Mouse (Mus musculus) CH12.LX (cell line): ENCODE measurements around the gene Fars2. TPM values are rescaled to one million over a fixed set of nuclear protein-coding genes. Genes with fewer than 3 reads are reported as not detected.

Experiments used
- DNase-seq: peaks from one replicate; pipeline ENCODE4 v3.0.0-alpha.2; 2013; ENCODE audit errors: extremely low read depth
- H3K27ac ChIP-seq: 2 replicates; pipeline ENCODE4 v1.5.1; 2012; ENCODE audit warnings: low read depth, mild to moderate bottlenecking, control low read depth, moderate library complexity; ENCODE audit not compliant: insufficient read depth
- H3K27me3 ChIP-seq: replicated peaks from 2 replicates; pipeline ENCODE3; 2012; ENCODE audit warnings: inconsistent platforms
- H3K36me3 ChIP-seq, 2 experiments: replicated peaks in 1 of 2; 2 replicates each; pipeline versions ENCODE3 to v1.6.1; 2012; ENCODE audit warnings: inconsistent platforms in 1 of 2, low read length in 1 of 2, mild to moderate bottlenecking in 1 of 2, mixed read lengths in 1 of 2, moderate library complexity in 1 of 2; ENCODE audit not compliant: control insufficient read depth in 1 of 2, insufficient read depth in 1 of 2
- H3K4me1 ChIP-seq, 2 experiments: 2 replicates each; pipeline ENCODE4 v1.6.1; 2012; ENCODE audit warnings: inconsistent platforms in 1 of 2, moderate library complexity in 1 of 2; ENCODE audit not compliant: insufficient read depth in 2 of 2, control insufficient read depth in 1 of 2
- H3K4me2 ChIP-seq: 2 replicates; pipeline ENCODE4 v1.6.1; 2012; ENCODE audit warnings: low read depth, mild to moderate bottlenecking, control low read depth; ENCODE audit not compliant: poor library complexity, insufficient read depth, severe bottlenecking
- H3K4me3 ChIP-seq, 3 experiments: fragments of 150-350 bp in 1 of 3; sonication (generic) in 1 of 3; replicated peaks in 1 of 3; 2 replicates each; pipeline versions ENCODE3 to v1.5.1; 2011 to 2012; ENCODE audit warnings: low read depth in 2 of 3, low read length in 2 of 3, mild to moderate bottlenecking in 2 of 3, moderate library complexity in 2 of 3, control low read depth in 1 of 3, improper control_type of control experiment in 1 of 3, inconsistent platforms in 1 of 3, mixed read lengths in 1 of 3; ENCODE audit not compliant: poor library complexity in 1 of 3
- H3K79me2 ChIP-seq: replicated peaks from 2 replicates; pipeline ENCODE4 v1.6.1; 2012; ENCODE audit warnings: mild to moderate bottlenecking, moderate library complexity; ENCODE audit not compliant: control insufficient read depth, poor library complexity, insufficient read depth, severe bottlenecking; ENCODE audit errors: extremely low read depth
- H3K9ac ChIP-seq: 2 replicates; pipeline ENCODE4 v1.6.1; 2012; ENCODE audit warnings: low read depth, mild to moderate bottlenecking, control low read depth, moderate library complexity; ENCODE audit not compliant: insufficient read depth
- H3K9me3 ChIP-seq: replicated peaks from 2 replicates; pipeline ENCODE3; 2012; ENCODE audit warnings: low read length, inconsistent platforms, mixed read lengths
- BHLHE40 ChIP-seq: IDR thresholded peaks from 2 replicates; pipeline ENCODE4 v1.6.1; 2011; ENCODE audit warnings: mild to moderate bottlenecking, low read depth, low read length, improper control_type of control experiment
- ELF1 ChIP-seq: IDR thresholded peaks from 2 replicates; pipeline ENCODE4 v1.6.1; 2014; ENCODE audit warnings: low read depth, mild to moderate bottlenecking, inconsistent platforms, low read length, improper control_type of control experiment
- EP300 ChIP-seq: IDR thresholded peaks from 2 replicates; pipeline ENCODE4 v1.6.1; 2011; ENCODE audit warnings: low read length, improper control_type of control experiment
- ETS1 ChIP-seq: conservative IDR thresholded peaks from 2 replicates; pipeline ENCODE4 v1.6.1; 2012; ENCODE audit warnings: low read depth, mild to moderate bottlenecking, inconsistent platforms, low read length, improper control_type of control experiment, moderate library complexity
- GABPA ChIP-seq: IDR thresholded peaks from 2 replicates; pipeline ENCODE4 v1.6.1; 2012; ENCODE audit warnings: low read depth, low read length, improper control_type of control experiment, inconsistent platforms; ENCODE audit not compliant: insufficient replicate concordance
- IRF4 ChIP-seq: IDR thresholded peaks from 2 replicates; pipeline ENCODE4 v1.6.1; 2014; ENCODE audit warnings: low read depth, mild to moderate bottlenecking, inconsistent platforms, low read length, improper control_type of control experiment
- JUN ChIP-seq: IDR thresholded peaks from 2 replicates; pipeline ENCODE4 v1.6.1; 2011; ENCODE audit warnings: low read depth, mild to moderate bottlenecking, low read length, improper control_type of control experiment, moderate library complexity; ENCODE audit not compliant: insufficient read depth
- JUND ChIP-seq: conservative IDR thresholded peaks from 2 replicates; pipeline ENCODE4 v1.6.1; 2011; ENCODE audit warnings: low read depth, low read length, improper control_type of control experiment
- MAFK ChIP-seq: IDR thresholded peaks from 2 replicates; pipeline ENCODE4 v1.6.1; 2011; ENCODE audit warnings: low read length, improper control_type of control experiment; ENCODE audit not compliant: insufficient replicate concordance
- MAX ChIP-seq: IDR thresholded peaks from 2 replicates; pipeline ENCODE4 v1.6.1; 2011; ENCODE audit warnings: low read length, improper control_type of control experiment
- MAZ ChIP-seq: IDR thresholded peaks from 2 replicates; pipeline ENCODE4 v1.6.1; 2012; ENCODE audit warnings: low read depth, mild to moderate bottlenecking, inconsistent platforms, low read length, improper control_type of control experiment, moderate library complexity
- MEF2A ChIP-seq: IDR thresholded peaks from 2 replicates; pipeline ENCODE4 v1.6.1; 2014; ENCODE audit warnings: low read depth, mild to moderate bottlenecking, inconsistent platforms, low read length, improper control_type of control experiment, borderline replicate concordance
- PAX5 ChIP-seq: IDR thresholded peaks from 2 replicates; pipeline ENCODE4 v1.6.1; 2012; ENCODE audit warnings: low read length, inconsistent platforms, mixed read lengths
- POLR2A ChIP-seq: IDR thresholded peaks from 2 replicates; pipeline ENCODE4 v1.6.1; 2011; ENCODE audit warnings: low read depth, mild to moderate bottlenecking, improper control_type of control experiment, low read length
- POLR2AphosphoS2 ChIP-seq: IDR thresholded peaks from 2 replicates; pipeline ENCODE4 v1.6.1; 2011; ENCODE audit warnings: low read depth, low read length, improper control_type of control experiment
- RAD21 ChIP-seq: IDR thresholded peaks from 2 replicates; pipeline ENCODE4 v1.6.1; 2011; ENCODE audit warnings: low read depth, mild to moderate bottlenecking, low read length, improper control_type of control experiment, moderate library complexity
- SIN3A ChIP-seq: IDR thresholded peaks from 2 replicates; pipeline ENCODE4 v1.6.1; 2012; ENCODE audit warnings: low read length, improper control_type of control experiment, inconsistent platforms
- SMC3 ChIP-seq: IDR thresholded peaks from 2 replicates; pipeline ENCODE4 v1.6.1; 2011; ENCODE audit warnings: low read depth, low read length, improper control_type of control experiment
- TCF12 ChIP-seq: IDR thresholded peaks from 2 replicates; pipeline ENCODE4 v1.6.1; 2014; ENCODE audit warnings: low read depth, mild to moderate bottlenecking, inconsistent platforms, low read length, improper control_type of control experiment
- USF2 ChIP-seq: conservative IDR thresholded peaks from 2 replicates; pipeline ENCODE4 v1.6.1; 2011; ENCODE audit warnings: low read depth, low read length, improper control_type of control experiment
- ZC3H11A ChIP-seq: IDR thresholded peaks from 2 replicates; pipeline ENCODE4 v1.6.1; 2012; ENCODE audit warnings: low read depth, mild to moderate bottlenecking, inconsistent platforms, low read length, improper control_type of control experiment
- ZKSCAN1 ChIP-seq: IDR thresholded peaks from 2 replicates; pipeline ENCODE4 v1.6.1; 2012; ENCODE audit warnings: low read depth, inconsistent platforms, low read length, improper control_type of control experiment, borderline replicate concordance
- ZNF384 ChIP-seq: IDR thresholded peaks from 2 replicates; pipeline ENCODE4 v1.6.1; 2012; ENCODE audit warnings: low read depth, low read length, improper control_type of control experiment, inconsistent platforms
- dilution Hi-C: fragments of 300-500 bp; cut with MboI; formaldehyde crosslinking; loops from 2 replicates; pipeline ENCODE4 v1.14.3; 2020; ENCODE audit warnings: low sequenced_read_pairs; ENCODE audit not compliant: extremely low pct_unique_long_range_greater_than_20kb, extremely low pct_ligation_motif_present
- in situ Hi-C: fragments of 300-500 bp; cut with MboI; formaldehyde crosslinking; loops from 3 replicates; pipeline ENCODE4 v1.14.3; 2019; ENCODE audit warnings: low sequenced_read_pairs, low pct_ligation_motif_present, low pct_unique_long_range_greater_than_20kb, mixed read lengths
- polyA plus RNA-seq: library from polyadenylated mRNA; unstranded; fragments of >175 nt; gene quantifications from 2 replicates; pipeline ENCODE4 v1.2.1, GENCODE M21; 2012; ENCODE audit warnings: low read depth; ENCODE audit not compliant: insufficient read length
- total RNA-seq, 2 experiments: library from RNA; depleted of rRNA; stranded (reverse); fragments of 300-350 nt in 1 of 2; fragments of >200 nt in 1 of 2; gene quantifications; 2 replicates each; pipeline ENCODE4 v1.2.3; 2012 to 2014

Gene Fars2
- total and polyA plus RNA-seq, 3 experiments, result 30.2 to 47.7 (median 46.4) TPM

DNA sequence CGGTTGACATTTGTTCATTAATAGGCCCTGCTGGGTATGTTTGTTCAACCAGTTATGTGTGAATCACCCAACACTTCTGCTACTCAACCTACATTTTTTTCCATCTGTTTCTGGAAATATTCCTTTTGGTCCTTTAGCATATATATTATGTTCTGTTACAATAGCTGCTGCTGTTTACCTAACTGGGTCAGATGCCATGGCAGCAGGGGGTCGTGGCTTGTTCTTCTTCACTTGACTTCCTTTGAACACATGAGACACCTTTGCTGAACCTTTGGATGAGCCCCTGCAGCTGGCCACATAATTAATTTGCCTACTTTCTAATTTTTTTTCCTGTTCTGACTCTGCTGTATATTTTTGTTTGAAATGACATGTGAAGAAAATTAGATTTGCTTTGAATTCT is 475.1 kb downstream of the Fars2 start:
- no peaks in the 10 kb centered on the region for H3K79me2 ChIP-seq
- dilution Hi-C loops (no loop called here), in situ Hi-C loops (no loop called here)
- no peaks in the 10 kb centered on the region for H3K36me3 ChIP-seq
- H3K9ac ChIP-seq, result no peak overlapping the region
- no peak overlapping the region for H3K27ac ChIP-seq
- no peak overlapping the region for H3K4me2 ChIP-seq
- no peaks in the 10 kb centered on the region for H3K4me1 ChIP-seq
- no peaks in the 10 kb centered on the region for H3K9me3 ChIP-seq
- H3K4me3 ChIP-seq, result no peak overlapping the region
- TF ChIP-seq POLR2AphosphoS2 (no peak), MAZ (no peak), JUN (no peak)
- H3K27me3 ChIP-seq, result no peaks in the 10 kb centered on the region
- DNase-seq, result no peak

DNA sequence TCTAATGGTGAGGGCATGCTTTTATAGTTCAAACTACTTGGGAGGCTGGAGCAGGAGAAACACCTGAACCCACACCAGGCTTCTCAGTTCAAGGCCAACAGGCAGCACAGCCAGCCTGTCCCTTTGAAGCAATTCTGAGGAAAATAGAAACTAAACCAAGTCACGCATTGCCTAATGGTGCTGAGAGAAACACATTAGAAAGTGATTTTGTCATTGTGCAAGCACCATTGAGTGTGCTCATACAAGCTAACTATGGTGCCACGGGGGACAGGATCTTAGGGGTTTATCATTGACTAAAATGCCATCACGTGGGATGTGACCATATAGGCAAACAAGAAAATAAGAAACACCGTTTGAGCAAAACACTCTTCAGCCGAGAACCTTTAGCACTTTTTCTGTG is 489.5 kb downstream of the Fars2 start:
- Histone ChIP-seq H3K4me2 (no peak overlapping the region), H3K4me3 (no peak overlapping the region), H3K79me2 (no peaks in the 10 kb centered on the region), H3K36me3 (no peaks in the 10 kb centered on the region), H3K27me3 (no peaks in the 10 kb centered on the region), H3K4me1 (no peaks in the 10 kb centered on the region), H3K27ac (no peak overlapping the region), H3K9ac (no peak overlapping the region), H3K9me3 (peaks cover 2% of the 10 kb centered on the region)
- in situ Hi-C loops (no loop called here), dilution Hi-C loops (no loop called here)
- TF ChIP-seq MAZ (no peak), ELF1 (no peak), POLR2A (no peak), USF2 (no peak), ZC3H11A (no peak), MEF2A (no peak), IRF4 (no peak), EP300 (no peak), POLR2AphosphoS2 (no peak), MAFK (no peak), ZKSCAN1 (no peak), ETS1 (no peak), BHLHE40 (no peak), JUN (no peak), JUND (no peak), PAX5 (no peak)
- no peak for DNase-seq

DNA sequence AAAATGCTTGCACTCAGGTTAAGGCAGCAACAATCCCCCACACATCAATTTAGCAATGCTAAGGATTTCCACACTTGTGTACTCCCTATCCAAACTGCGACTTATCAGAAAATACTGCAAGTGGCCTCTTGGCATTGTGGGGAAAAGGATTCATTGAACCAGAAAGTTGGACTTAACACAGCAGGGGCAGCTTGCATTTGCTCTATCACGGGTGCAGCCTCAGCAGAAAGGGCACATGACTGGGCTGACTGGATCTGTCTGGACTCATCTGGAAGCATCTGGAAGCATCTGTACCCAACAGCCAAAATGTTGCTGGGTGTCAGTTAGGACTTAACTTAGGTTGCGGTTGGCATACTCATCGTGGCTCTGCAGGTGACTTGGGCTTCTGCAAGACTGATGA is 490.7 kb downstream of the Fars2 start:
- Histone ChIP-seq H3K4me2 (no peak overlapping the region), H3K36me3 (no peaks in the 10 kb centered on the region), H3K79me2 (no peaks in the 10 kb centered on the region), H3K27ac (no peak overlapping the region), H3K27me3 (no peaks in the 10 kb centered on the region), H3K4me1 (no peaks in the 10 kb centered on the region), H3K9ac (no peak overlapping the region), H3K4me3 (no peak overlapping the region), H3K9me3 (peaks cover 2% of the 10 kb centered on the region)
- dilution Hi-C loops (no loop called here), in situ Hi-C loops (no loop called here)
- TF ChIP-seq PAX5, result no peak
- TF ChIP-seq MEF2A, result no peak
- TF ChIP-seq MAZ, result no peak
- no peak for TF ChIP-seq POLR2A
- TF ChIP-seq USF2, result no peak
- no peak for TF ChIP-seq IRF4
- no peak for TF ChIP-seq GABPA
- TF ChIP-seq ZNF384, result no peak
- TF ChIP-seq TCF12, result no peak
- no peak for TF ChIP-seq RAD21
- no peak for TF ChIP-seq SIN3A
- TF ChIP-seq BHLHE40, result no peak
- TF ChIP-seq SMC3, result no peak
- TF ChIP-seq MAX, result no peak
- no peak for DNase-seq
